Mouse (Mus musculus) G1E (cell line): ENCODE measurements around the gene Ptprg.

Experiments
- CTCF ChIP-seq: IDR thresholded peaks from 2 replicates; pipeline ENCODE4 v1.5.1; 2012; ENCODE audit warnings: low read depth, low read length, inconsistent platforms, mixed read lengths
- GATA1 ChIP-seq: IDR thresholded peaks from 2 replicates; pipeline ENCODE4 v1.6.1; 2012; ENCODE audit warnings: borderline replicate concordance, low read length, inconsistent platforms, mixed read lengths
- GATA2 ChIP-seq: IDR thresholded peaks from 2 replicates; pipeline ENCODE4 v1.6.1; 2012; ENCODE audit warnings: low read depth, low read length, inconsistent platforms, borderline replicate concordance
- POLR2AphosphoS5 ChIP-seq: IDR thresholded peaks from 2 replicates; pipeline ENCODE4 v1.6.1; 2012; ENCODE audit warnings: low read depth, low read length, inconsistent platforms; ENCODE audit not compliant: insufficient replicate concordance
- TAL1 ChIP-seq: conservative IDR thresholded peaks from 2 replicates; pipeline ENCODE4 v1.6.1; 2012; ENCODE audit warnings: low read depth, low read length, inconsistent platforms, mixed read lengths

- TF ChIP-seq CTCF (no peak), GATA1 (no peak), TAL1 (no peak), POLR2AphosphoS5 (no peak), GATA2 (no peak)
Measured at GRCm38 (mm10) chr14:11691531-11691930, 138.2 kb downstream of the Ptprg start.
